Mouse (Mus musculus) liver, adult 2 months (tissue): ENCODE data around the gene Pros1. TPM values are rescaled to one million over a fixed set of nuclear protein-coding genes. Genes with fewer than 3 reads are reported as not detected.
A peak's percentile ranks its signal among the peaks of the same experiment; 100 is the strongest.

Source experiments
- DNase-seq: peaks from one replicate; pipeline ENCODE4 v3.0.0-alpha.2; 2011; ENCODE audit warnings: low read depth, low spot score; ENCODE audit errors: extremely low read depth
- H3K27ac ChIP-seq: fragments of 200-500 bp; replicated peaks from 2 replicates; pipeline ENCODE4 v1.5.1; 2012; ENCODE audit warnings: low read depth, mild to moderate bottlenecking, control low read depth, inconsistent platforms, low read length; ENCODE audit not compliant: insufficient read depth
- H3K27me3 ChIP-seq: fragments of 200-500 bp; 2 replicates; pipeline ENCODE4 v1.6.1; 2012; ENCODE audit warnings: mild to moderate bottlenecking, moderate library complexity, low read length, inconsistent platforms; ENCODE audit not compliant: control insufficient read depth, insufficient read depth
- H3K36me3 ChIP-seq: fragments of 200-500 bp; 2 replicates; pipeline ENCODE4 v1.6.1; 2012; ENCODE audit warnings: low read length, inconsistent platforms; ENCODE audit not compliant: control insufficient read depth, insufficient read depth
- H3K4me1 ChIP-seq: fragments of 200-500 bp; 2 replicates; pipeline ENCODE4 v1.6.1; 2011; ENCODE audit warnings: low read length; ENCODE audit not compliant: control insufficient read depth, insufficient read depth
- H3K4me3 ChIP-seq: fragments of 200-500 bp; 2 replicates; pipeline ENCODE4 v1.5.1; 2011; ENCODE audit warnings: low read depth, mild to moderate bottlenecking, control low read depth, low read length, moderate library complexity; ENCODE audit not compliant: insufficient read depth
- H3K79me2 ChIP-seq: fragments of 200-500 bp; 2 replicates; pipeline ENCODE4 v1.6.1; 2012; ENCODE audit warnings: inconsistent platforms, mild to moderate bottlenecking, low read length, moderate library complexity; ENCODE audit not compliant: control insufficient read depth, insufficient read depth
- H3K9ac ChIP-seq: fragments of 200-500 bp; 2 replicates; pipeline ENCODE4 v1.6.1; 2012; ENCODE audit warnings: low read depth, mild to moderate bottlenecking, control low read depth, inconsistent platforms, low read length
- CTCF ChIP-seq: fragments of 200-500 bp; IDR thresholded peaks from 2 replicates; pipeline ENCODE4 v1.5.1; 2011; ENCODE audit warnings: low read depth, low read length, control low read depth
- POLR2A ChIP-seq: fragments of 200-500 bp; IDR thresholded peaks from 2 replicates; pipeline ENCODE4 v1.6.1; 2011; ENCODE audit warnings: low read length, control low read depth; ENCODE audit not compliant: insufficient read depth; ENCODE audit errors: extremely low read depth
- WGBS: fragments of 180-500 bp; shearing (Covaris S2); methylation state at CpG from one replicate; pipeline ENCODE4 v1.1.7; 2018; 5-methylcytosine and 5-hydroxymethylcytosine counted together
- polyA plus RNA-seq: library from polyadenylated mRNA; depleted of rRNA; stranded (reverse); fragments of >200 nt; gene quantifications from 2 replicates; pipeline ENCODE4 v1.2.3, GENCODE M21; 2012
- total RNA-seq: library from RNA; depleted of rRNA; stranded (reverse); fragments of >200 nt; gene quantifications from 2 replicates; pipeline ENCODE4 v1.2.3, GENCODE M21; 2014

Pros1 gene
- total and polyA plus RNA-seq, 2 experiments, result 9.3 to 73.2 TPM

GRCm38 (mm10) chr16:62857498-62857897 lies 3.4 kb downstream of the Pros1 start:
- no peak overlapping the region for H3K4me3 ChIP-seq
- H3K27ac ChIP-seq, result 0 out of 2 replicates have a peak overlapping the region, but pooled peaks have one; percentile 16
- DNase-seq, result no peak
- H3K4me1 ChIP-seq, result peaks cover 16% of the 10 kb centered on the region
- no peak for TF ChIP-seq CTCF
- TF ChIP-seq POLR2A, result no peak
- no peaks in the 10 kb centered on the region; the same call in 1 of the 2 replicates for H3K36me3 ChIP-seq
- no peaks in the 10 kb centered on the region for H3K27me3 ChIP-seq
- 48% methylated on average over 2 of the region's 2 CpGs for WGBS
- H3K79me2 ChIP-seq, result peaks cover 14% of the 10 kb centered on the region; the same call in 1 of the 2 replicates
- H3K9ac ChIP-seq, result no peak overlapping the region

- Histone ChIP-seq H3K79me2 (peaks cover 16% of the 10 kb centered on the region; the same call in 1 of the 2 replicates), H3K27ac (no peak overlapping the region), H3K36me3 (no peaks in the 10 kb centered on the region; the same call in 1 of the 2 replicates), H3K4me1 (peaks cover 17% of the 10 kb centered on the region), H3K4me3 (no peak overlapping the region), H3K9ac (no peak overlapping the region), H3K27me3 (no peaks in the 10 kb centered on the region)
- 86% methylated on average over 1 of the region's 1 CpGs for WGBS
- peak; percentile 50 for DNase-seq
- no peak for TF ChIP-seq POLR2A
- peak; percentile 43; the same call in 1 of the 2 replicates for TF ChIP-seq CTCF
These were observed 3.9 kb downstream of the Pros1 start for GRCm38 (mm10) chr16:62858018-62858417.

GRCm38 (mm10) chr16:62860140-62860539 lies 6.0 kb downstream of the Pros1 start:
- DNase-seq, result no peak
- H3K27ac ChIP-seq, result no peak overlapping the region
- H3K4me1 ChIP-seq, result peaks cover 13% of the 10 kb centered on the region
- TF ChIP-seq CTCF (no peak), POLR2A (no peak)
- H3K4me3 ChIP-seq, result no peak overlapping the region
- no peaks in the 10 kb centered on the region; the same call in 1 of the 2 replicates for H3K36me3 ChIP-seq
- H3K9ac ChIP-seq, result no peak overlapping the region
- WGBS, result 89% methylated on average over 1 of the region's 1 CpGs
- H3K27me3 ChIP-seq, result no peaks in the 10 kb centered on the region
- H3K79me2 ChIP-seq, result peaks cover 19% of the 10 kb centered on the region; the same call in 1 of the 2 replicates

GRCm38 (mm10) chr16:62861455-62861854 lies 7.3 kb downstream of the Pros1 start:
- H3K79me2 ChIP-seq, result peaks cover 16% of the 10 kb centered on the region; the same call in 1 of the 2 replicates
- no peaks in the 10 kb centered on the region for H3K36me3 ChIP-seq
- no peak overlapping the region for H3K4me3 ChIP-seq
- no peak overlapping the region for H3K27ac ChIP-seq
- no peaks in the 10 kb centered on the region for H3K27me3 ChIP-seq
- WGBS, result 81% methylated on average over 6 of the region's 6 CpGs
- no peak overlapping the region for H3K9ac ChIP-seq
- TF ChIP-seq POLR2A, result no peak
- no peak for TF ChIP-seq CTCF
- peaks cover 10% of the 10 kb centered on the region for H3K4me1 ChIP-seq
- no peak for DNase-seq

GRCm38 (mm10) chr16:62872688-62873117 lies 18.6 kb downstream of the Pros1 start:
- Histone ChIP-seq H3K79me2 (no peaks in the 10 kb centered on the region; the same call in 1 of the 2 replicates), H3K4me1 (peaks cover 11% of the 10 kb centered on the region), H3K27me3 (no peaks in the 10 kb centered on the region), H3K4me3 (no peak overlapping the region), H3K27ac (no peak overlapping the region), H3K36me3 (peaks cover 6% of the 10 kb centered on the region; the same call in 1 of the 2 replicates), H3K9ac (no peak overlapping the region)
- TF ChIP-seq POLR2A (no peak), CTCF (no peak)
- peak; percentile 72 for DNase-seq
- 47% methylated on average over 5 of the region's 5 CpGs for WGBS

- H3K27me3 ChIP-seq, result no peaks in the 10 kb centered on the region
- TF ChIP-seq POLR2A (no peak), CTCF (no peak)
- no peaks in the 10 kb centered on the region; the same call in 1 of the 2 replicates for H3K79me2 ChIP-seq
- no peak overlapping the region for H3K27ac ChIP-seq
- H3K4me3 ChIP-seq, result no peak overlapping the region
- H3K9ac ChIP-seq, result no peak overlapping the region
- 64% methylated on average over 4 of the region's 4 CpGs for WGBS
- no peak for DNase-seq
- peaks cover 6% of the 10 kb centered on the region; the same call in 1 of the 2 replicates for H3K36me3 ChIP-seq
- peaks cover 11% of the 10 kb centered on the region for H3K4me1 ChIP-seq
These were observed 19.1 kb downstream of the Pros1 start for GRCm38 (mm10) chr16:62873180-62873579.
